Mouse (Mus musculus): ENCODE results near the gene Mapre3. TPM values are rescaled to one million over a fixed set of nuclear protein-coding genes. Genes with fewer than 3 reads are reported as not detected.

Gene Mapre3
- 51.9 and 59.3 TPM in 2 replicates for polyA plus RNA-seq (2012; rRNA removed)

GRCm38 (mm10) chr5:30814424-30815119, at the start of gene Mapre3:
Gene Mapre3 (plus strand): TSS chr5:30814641.
- peak; percentile 81 for DNase-seq (ENCODE audit: low spot score)

GRCm38 (mm10) chr5:30765596-30766370, 48.7 kb upstream of the Mapre3 start:
- DNase-seq (ENCODE audit: low spot score) = no peak

- no peak for DNase-seq (ENCODE audit: low spot score)
Observed at GRCm38 (mm10) chr5:30768082-30768481, 46.4 kb upstream of the Mapre3 start.

GRCm38 (mm10) chr5:30768598-30768997, 45.8 kb upstream of the Mapre3 start:
- no peak for DNase-seq (ENCODE audit: low spot score)

- no peak for DNase-seq (ENCODE audit: low spot score)
Observed at GRCm38 (mm10) chr5:30769075-30769474, 45.4 kb upstream of the Mapre3 start.

- DNase-seq (ENCODE audit: low spot score) = peak; percentile 63
Observed at GRCm38 (mm10) chr5:30774601-30775371, 39.7 kb upstream of the Mapre3 start.

- DNase-seq (ENCODE audit: low spot score) = no peak
Observed at GRCm38 (mm10) chr5:30780699-30781098, 33.7 kb upstream of the Mapre3 start.

- DNase-seq (ENCODE audit: low spot score) = no peak
Observed at GRCm38 (mm10) chr5:30781147-30781546, 33.3 kb upstream of the Mapre3 start.

GRCm38 (mm10) chr5:30787381-30787780, 27.1 kb upstream of the Mapre3 start:
- DNase-seq (ENCODE audit: low spot score) = no peak

- no peak for DNase-seq (ENCODE audit: low spot score)
Observed at GRCm38 (mm10) chr5:30790047-30790446, 24.4 kb upstream of the Mapre3 start.

GRCm38 (mm10) chr5:30796125-30796524, 18.3 kb upstream of the Mapre3 start:
- DNase-seq (ENCODE audit: low spot score) = peak; percentile 66

GRCm38 (mm10) chr5:30797482-30797881, 17.0 kb upstream of the Mapre3 start:
- DNase-seq (ENCODE audit: low spot score) = no peak

- DNase-seq (ENCODE audit: low spot score) = no peak
Observed at GRCm38 (mm10) chr5:30797982-30798381, 16.5 kb upstream of the Mapre3 start.

GRCm38 (mm10) chr5:30798965-30799364, 15.5 kb upstream of the Mapre3 start:
- DNase-seq (ENCODE audit: low spot score) = no peak

GRCm38 (mm10) chr5:30802724-30803467, 11.5 kb upstream of the Mapre3 start:
- no peak for DNase-seq (ENCODE audit: low spot score)

GRCm38 (mm10) chr5:30806106-30806505, 8.3 kb upstream of the Mapre3 start:
- DNase-seq (ENCODE audit: low spot score) = peak; percentile 63

GRCm38 (mm10) chr5:30815120-30815465, 652 bp downstream of the Mapre3 start:
- DNase-seq (ENCODE audit: low spot score) = no peak

- DNase-seq (ENCODE audit: low spot score) = no peak
Observed at GRCm38 (mm10) chr5:30816261-30816791, 1.9 kb downstream of the Mapre3 start.

GRCm38 (mm10) chr5:30818758-30819309, 4.4 kb downstream of the Mapre3 start:
- no peak for DNase-seq (ENCODE audit: low spot score)

GRCm38 (mm10) chr5:30822689-30823088, 8.2 kb downstream of the Mapre3 start:
- DNase-seq (ENCODE audit: low spot score) = no peak

- no peak for DNase-seq (ENCODE audit: low spot score)
Observed at GRCm38 (mm10) chr5:30823091-30823490, 8.7 kb downstream of the Mapre3 start.
